Mouse (Mus musculus): ENCODE data around the gene Dppa4. TPM values are rescaled to one million over a fixed set of nuclear protein-coding genes. Genes with fewer than 3 reads are reported as not detected.

Dppa4 gene
- polyA plus RNA-seq, 1 experiment from 2014 or later, result not detected

Other genes starting within 250 kb of the Dppa4 start
- not detected in 2 replicates for gene Dppa2, start 20.2 kb downstream of the Dppa4 start, polyA plus RNA-seq (2014; fragmentation: Nextera tagmentation; extraction: Ambion mirVana)
- gene Gm5485, start 128.7 kb downstream of the Dppa4 start, polyA plus RNA-seq (2014; fragmentation: Nextera tagmentation; extraction: Ambion mirVana), result not detected in 2 replicates
- gene Morc1, start 147.5 kb downstream of the Dppa4 start, polyA plus RNA-seq (2014; fragmentation: Nextera tagmentation; extraction: Ambion mirVana), result 0.07 TPM in 1 of 2 replicates, not detected in the other

Data from midbrain, embryonic 14.5 days (tissue).